Mouse (Mus musculus): ENCODE results near the gene Dscaml1. TPM values are rescaled to one million over a fixed set of nuclear protein-coding genes. Genes with fewer than 3 reads are reported as not detected.
A peak's percentile ranks its signal among the peaks of the same experiment; 100 is the strongest.

The Dscaml1 gene
- total RNA-seq, 1 experiment, result 1.3 TPM

DNA sequence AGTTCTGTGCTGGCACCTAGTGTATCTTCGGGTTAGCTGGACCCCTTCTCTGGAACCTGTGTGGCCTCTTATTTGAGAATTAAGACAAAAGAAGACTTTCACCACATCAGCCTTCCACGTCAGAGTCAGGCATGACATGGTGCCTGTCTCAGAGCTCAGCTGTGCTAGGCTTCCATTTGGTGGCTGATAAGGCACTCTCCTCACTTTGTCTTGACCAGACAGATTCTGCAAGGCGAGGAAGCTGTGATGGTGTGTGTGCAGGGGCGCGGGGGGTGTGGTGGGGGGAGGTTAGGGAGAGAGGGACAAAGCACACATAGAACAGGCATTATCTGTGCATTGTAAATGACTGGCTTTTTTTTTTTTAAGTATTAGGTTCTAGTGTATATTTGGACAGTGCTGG, 3.0 kb downstream of the Dscaml1 start:
- in situ Hi-C loops (cut with MboI; ENCODE audit: low sequenced_read_pairs in 2 of 2, unreplicated experiment in 2 of 2), result no loop called here
- peaks cover 0 to 3% of the 10 kb centered on the region in 2 experiments; a peak in 1 of 4 replicates for H3K4me1 ChIP-seq (ENCODE audit: control insufficient read depth in 2 of 2, insufficient read depth in 2 of 2, low read length in 2 of 2, poor library complexity in 1 of 2)
- H3K4me3 ChIP-seq (ENCODE audit: insufficient read depth in 1 of 2, low read depth in 1 of 2, low read length in 2 of 2, poor library complexity in 1 of 2, severe bottlenecking in 1 of 2), result no peak overlapping the region
- no peak overlapping the region for H3K9ac ChIP-seq (ENCODE audit: insufficient read depth, low read depth, low read length, poor library complexity, severe bottlenecking)
- H3K27ac ChIP-seq (ENCODE audit: insufficient read depth, low read depth, low read length, poor library complexity, severe bottlenecking), result no peak overlapping the region
- no peak for DNase-seq (ENCODE audit: low read depth, low spot score)
- no peaks in the 10 kb centered on the region for H3K9me3 ChIP-seq (ENCODE audit: control insufficient read depth, insufficient read depth, low read depth, low read length)
- TF ChIP-seq CHD2 (IDR thresholded peaks at IDR 0.05; ENCODE audit: low read depth, low read length) (no peak), HCFC1 (IDR thresholded peaks at IDR 0.05; ENCODE audit: borderline replicate concordance, insufficient read depth, low read length) (no peak), ZNF384 (IDR thresholded peaks at IDR 0.05; ENCODE audit: low read depth, low read length) (no peak), MAFK (IDR thresholded peaks at IDR 0.05; ENCODE audit: insufficient read depth, low read depth, low read length) (no peak), ZC3H11A (IDR thresholded peaks at IDR 0.05; ENCODE audit: borderline replicate concordance, low read depth, low read length) (no peak)
- no peaks in the 10 kb centered on the region for H3K36me3 ChIP-seq (ENCODE audit: control insufficient read depth, insufficient read depth, low read length, poor library complexity, severe bottlenecking)

- peak overlapping the region; percentile 42 for H3K9ac ChIP-seq (ENCODE audit: insufficient read depth, low read depth, low read length, poor library complexity, severe bottlenecking)
- in situ Hi-C loops (cut with MboI; ENCODE audit: low sequenced_read_pairs in 2 of 2, unreplicated experiment in 2 of 2), result no loop called here
- no peaks in the 10 kb centered on the region for H3K9me3 ChIP-seq (ENCODE audit: control insufficient read depth, insufficient read depth, low read depth, low read length)
- peaks cover 0 to 3% of the 10 kb centered on the region in 2 experiments; a peak in 1 of 4 replicates for H3K4me1 ChIP-seq (ENCODE audit: control insufficient read depth in 2 of 2, insufficient read depth in 2 of 2, low read length in 2 of 2, poor library complexity in 1 of 2)
- peak overlapping the region; percentile 69 to 75 for H3K4me3 ChIP-seq (ENCODE audit: insufficient read depth in 1 of 2, low read depth in 1 of 2, low read length in 2 of 2, poor library complexity in 1 of 2, severe bottlenecking in 1 of 2)
- TF ChIP-seq MAFK (IDR thresholded peaks at IDR 0.05; ENCODE audit: insufficient read depth, low read depth, low read length) (no peak), HCFC1 (IDR thresholded peaks at IDR 0.05; ENCODE audit: borderline replicate concordance, insufficient read depth, low read length) (no peak), CHD2 (IDR thresholded peaks at IDR 0.05; ENCODE audit: low read depth, low read length) (no peak), ZC3H11A (IDR thresholded peaks at IDR 0.05; ENCODE audit: borderline replicate concordance, low read depth, low read length) (no peak), ZNF384 (IDR thresholded peaks at IDR 0.05; ENCODE audit: low read depth, low read length) (no peak)
- no peak for DNase-seq (ENCODE audit: low read depth, low spot score)
- no peaks in the 10 kb centered on the region for H3K36me3 ChIP-seq (ENCODE audit: control insufficient read depth, insufficient read depth, low read length, poor library complexity, severe bottlenecking)
- H3K27ac ChIP-seq (ENCODE audit: insufficient read depth, low read depth, low read length, poor library complexity, severe bottlenecking), result no peak overlapping the region
Observed at GRCm38 (mm10) chr9:45429951-45430697, 3.7 kb downstream of the Dscaml1 start.

DNA sequence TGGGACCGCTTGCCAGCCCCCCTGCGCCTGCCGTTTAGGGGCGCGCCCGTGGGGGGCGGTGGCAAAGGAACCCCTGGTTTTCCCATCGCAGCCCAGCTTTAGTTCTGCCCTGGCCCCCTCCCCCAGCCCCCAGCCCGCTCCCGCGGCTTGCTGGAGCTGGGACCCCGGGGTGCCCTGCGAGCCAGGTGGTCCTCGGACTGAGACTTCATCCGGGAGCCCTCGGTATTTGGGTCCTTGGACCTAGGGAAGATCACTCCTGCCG, 4.2 kb downstream of the Dscaml1 start:
- H3K4me3 ChIP-seq (ENCODE audit: insufficient read depth in 1 of 2, low read depth in 1 of 2, low read length in 2 of 2, poor library complexity in 1 of 2, severe bottlenecking in 1 of 2), result peak overlapping the region; percentile 69 to 75
- H3K9ac ChIP-seq (ENCODE audit: insufficient read depth, low read depth, low read length, poor library complexity, severe bottlenecking), result peak overlapping the region; percentile 42; the same call in 1 of the 2 replicates
- H3K36me3 ChIP-seq (ENCODE audit: control insufficient read depth, insufficient read depth, low read length, poor library complexity, severe bottlenecking), result no peaks in the 10 kb centered on the region
- in situ Hi-C loops (cut with MboI; ENCODE audit: low sequenced_read_pairs in 2 of 2, unreplicated experiment in 2 of 2), result no loop called here
- no peak overlapping the region for H3K27ac ChIP-seq (ENCODE audit: insufficient read depth, low read depth, low read length, poor library complexity, severe bottlenecking)
- TF ChIP-seq HCFC1 (IDR thresholded peaks at IDR 0.05; ENCODE audit: borderline replicate concordance, insufficient read depth, low read length) (no peak), ZC3H11A (IDR thresholded peaks at IDR 0.05; ENCODE audit: borderline replicate concordance, low read depth, low read length) (no peak), CHD2 (IDR thresholded peaks at IDR 0.05; ENCODE audit: low read depth, low read length) (no peak)
- H3K4me1 ChIP-seq (ENCODE audit: control insufficient read depth in 2 of 2, insufficient read depth in 2 of 2, low read length in 2 of 2, poor library complexity in 1 of 2), result peaks cover 0 to 3% of the 10 kb centered on the region in 2 experiments; a peak in 1 of 4 replicates
- no peak for DNase-seq (ENCODE audit: low read depth, low spot score)
- no peaks in the 10 kb centered on the region for H3K9me3 ChIP-seq (ENCODE audit: control insufficient read depth, insufficient read depth, low read depth, low read length)

- Histone ChIP-seq H3K4me1 (ENCODE audit: control insufficient read depth in 2 of 2, insufficient read depth in 2 of 2, low read length in 2 of 2, poor library complexity in 1 of 2) (peaks cover 0 to 3% of the 10 kb centered on the region in 2 experiments; a peak in 1 of 4 replicates), H3K36me3 (ENCODE audit: control insufficient read depth, insufficient read depth, low read length, poor library complexity, severe bottlenecking) (no peaks in the 10 kb centered on the region), H3K27ac (ENCODE audit: insufficient read depth, low read depth, low read length, poor library complexity, severe bottlenecking) (no peak overlapping the region), H3K4me3 (ENCODE audit: insufficient read depth in 1 of 2, low read depth in 1 of 2, low read length in 2 of 2, poor library complexity in 1 of 2, severe bottlenecking in 1 of 2) (peak overlapping the region; percentile 69 to 75), H3K9me3 (ENCODE audit: control insufficient read depth, insufficient read depth, low read depth, low read length) (no peaks in the 10 kb centered on the region), H3K9ac (ENCODE audit: insufficient read depth, low read depth, low read length, poor library complexity, severe bottlenecking) (peak overlapping the region; percentile 65)
- TF ChIP-seq ZC3H11A (IDR thresholded peaks at IDR 0.05; ENCODE audit: borderline replicate concordance, low read depth, low read length) (no peak), MAFK (IDR thresholded peaks at IDR 0.05; ENCODE audit: insufficient read depth, low read depth, low read length) (no peak), ZNF384 (IDR thresholded peaks at IDR 0.05; ENCODE audit: low read depth, low read length) (no peak), HCFC1 (IDR thresholded peaks at IDR 0.05; ENCODE audit: borderline replicate concordance, insufficient read depth, low read length) (no peak), CHD2 (IDR thresholded peaks at IDR 0.05; ENCODE audit: low read depth, low read length) (no peak)
- in situ Hi-C loops (cut with MboI; ENCODE audit: low sequenced_read_pairs in 2 of 2, unreplicated experiment in 2 of 2), result no loop called here
- DNase-seq (ENCODE audit: low read depth, low spot score), result no peak
Observed at GRCm38 (mm10) chr9:45431150-45431549, 4.7 kb downstream of the Dscaml1 start.

Data from ES-E14 (cell line).